Mouse (Mus musculus): Measurements from ENCODE around the gene Nifk.

The Nifk gene

DNA sequence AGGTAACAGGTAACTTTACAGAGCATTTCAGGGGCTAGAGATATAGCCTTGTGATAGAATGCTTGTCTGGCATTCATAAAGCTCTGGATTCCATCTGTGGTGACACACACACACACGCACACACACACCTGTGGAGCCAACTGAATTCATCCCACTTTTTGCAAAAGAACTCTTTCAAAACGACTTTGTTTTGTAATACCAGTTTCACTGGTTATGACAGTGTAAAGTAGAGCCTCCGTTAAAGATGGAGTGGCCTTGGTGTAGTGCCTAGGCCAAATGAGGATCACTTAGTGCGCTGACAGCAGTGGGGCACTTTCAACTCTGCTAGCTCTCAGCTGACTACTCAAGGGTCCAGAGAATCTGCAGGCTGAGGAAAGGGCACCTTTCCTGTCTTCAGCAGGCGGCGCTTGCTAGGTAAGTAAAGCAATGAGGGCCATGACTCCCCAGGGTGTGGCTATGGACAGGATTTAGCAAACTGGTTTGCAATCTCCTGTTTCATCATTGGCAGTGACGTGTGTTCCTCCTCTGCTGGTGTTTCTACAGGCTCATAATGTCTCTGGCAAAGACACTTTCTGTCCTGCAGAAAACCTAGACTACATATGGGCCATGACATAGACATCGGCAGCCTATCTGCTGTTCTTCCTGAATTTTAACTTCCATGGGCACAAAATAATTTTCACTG, 58.6 kb downstream of the Nifk start:
- no peak for DNase-seq (ENCODE audit: low spot score)
